Mouse (Mus musculus): ENCODE results near the gene Ccer2. TPM values are rescaled to one million over a fixed set of nuclear protein-coding genes. Genes with fewer than 3 reads are reported as not detected.

Ccer2 gene
- polyA plus RNA-seq, 1 experiment = not detected

DNA sequence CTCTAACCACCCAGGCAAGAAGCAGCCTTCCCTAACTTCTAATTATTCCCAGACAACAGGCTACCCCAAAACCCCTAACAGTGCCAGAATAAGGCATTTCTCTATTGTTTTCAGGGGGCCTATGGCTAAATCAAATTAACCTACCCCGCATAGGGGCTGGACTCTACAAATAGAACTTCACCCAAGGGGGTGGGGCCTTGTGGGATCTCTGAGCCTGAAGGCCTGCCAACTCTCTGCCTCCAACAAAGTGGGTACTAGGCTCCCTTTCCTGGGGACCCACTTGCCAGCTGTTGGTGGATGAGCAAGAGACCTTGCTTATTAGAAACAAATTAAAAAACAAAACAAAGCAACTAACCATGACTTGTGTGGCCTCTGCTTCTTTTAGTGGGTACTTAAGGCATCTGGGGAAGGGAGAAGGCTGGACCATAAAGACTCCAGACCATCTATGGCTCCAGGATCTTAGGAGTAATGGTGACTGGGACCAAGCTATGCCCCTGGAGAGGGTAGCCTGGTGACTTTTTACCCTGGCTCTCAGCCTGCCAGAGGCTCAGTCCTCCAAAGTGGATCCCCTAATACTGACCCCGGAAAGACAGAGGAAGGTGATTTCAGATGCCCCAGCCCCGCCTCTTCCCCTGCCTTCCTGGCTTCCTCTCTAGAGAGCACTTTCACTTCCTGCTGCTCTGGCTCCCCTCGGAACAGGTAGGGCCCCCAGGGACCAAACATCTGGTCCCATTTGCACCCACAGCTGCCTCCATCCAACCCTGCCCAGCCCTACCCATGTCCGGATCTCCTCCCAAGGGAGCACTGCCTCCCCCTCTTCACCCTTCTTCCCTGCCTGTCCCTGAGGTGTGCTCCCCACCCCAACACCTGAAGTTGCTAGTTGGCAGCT, 32.6 kb downstream of the Ccer2 start, which contains the start of gene Rinl:
Gene Rinl, plus strand, starts transcription at position 663 of the 889 bp plus-strand sequence.
- DNase-seq (ENCODE audit: low read depth, low spot score) = no peak
- WGBS = 42% methylated on average over 5 of the region's 5 CpGs

DNA sequence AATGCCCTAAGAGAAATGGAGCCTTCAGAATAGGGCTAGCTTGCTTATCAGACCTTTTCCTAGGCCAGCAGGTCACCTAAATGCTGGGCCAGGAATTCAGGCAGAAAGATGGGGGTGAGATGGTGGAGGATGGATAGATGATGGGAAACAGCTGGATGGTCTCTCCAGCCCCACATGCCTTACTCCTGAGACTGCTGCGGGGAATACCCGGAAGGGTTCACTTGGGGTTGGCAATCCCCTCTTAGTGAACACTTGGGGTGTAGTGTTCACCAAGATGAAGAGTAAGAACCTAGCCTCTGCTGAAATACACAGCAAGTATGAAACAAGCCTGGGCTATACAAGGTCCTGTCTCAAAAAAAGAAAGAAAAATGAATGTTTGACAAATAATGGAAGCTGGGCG, 33.3 kb downstream of the Ccer2 start:
- WGBS = 67% methylated on average over 3 of the region's 3 CpGs
- no peak for DNase-seq (ENCODE audit: low read depth, low spot score)

DNA sequence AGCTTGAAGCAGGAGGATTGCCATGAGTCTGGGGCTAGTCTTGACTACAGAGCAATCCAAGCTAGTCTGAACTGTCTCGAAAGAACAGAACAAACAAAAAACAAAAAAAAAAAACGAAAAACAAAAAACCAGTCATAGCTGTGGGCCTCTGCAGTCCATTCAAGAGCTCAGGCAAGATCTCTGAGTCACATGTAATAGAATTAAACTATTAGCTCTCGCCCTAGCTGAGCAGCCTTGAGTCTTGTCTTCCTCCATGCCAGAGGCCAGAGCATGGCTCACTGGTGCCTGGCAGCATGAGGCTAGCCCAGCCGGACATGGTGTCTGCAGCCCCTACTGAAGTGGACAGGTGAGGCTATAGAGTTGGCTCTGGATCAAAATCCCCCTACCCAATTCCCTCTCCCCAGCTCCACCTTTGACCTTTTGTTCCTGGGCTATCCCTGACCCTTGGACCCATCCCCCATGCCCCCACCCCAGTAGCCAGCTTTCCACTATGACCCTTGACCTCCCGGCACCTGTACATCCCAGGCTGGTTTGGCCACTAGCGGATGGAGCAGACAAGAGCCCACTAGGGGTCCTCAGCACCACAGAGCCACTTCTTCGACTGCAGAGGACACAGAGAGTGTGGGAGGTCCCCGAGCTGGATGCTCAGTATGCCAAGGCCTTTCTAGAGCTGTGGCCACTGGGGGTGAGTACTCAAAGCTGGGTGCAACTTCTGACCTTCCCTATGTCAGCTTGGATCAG, 34.3 kb downstream of the Ccer2 start:
- no peak for DNase-seq (ENCODE audit: low read depth, low spot score)
- 59% methylated on average over 8 of the region's 8 CpGs for WGBS

DNA sequence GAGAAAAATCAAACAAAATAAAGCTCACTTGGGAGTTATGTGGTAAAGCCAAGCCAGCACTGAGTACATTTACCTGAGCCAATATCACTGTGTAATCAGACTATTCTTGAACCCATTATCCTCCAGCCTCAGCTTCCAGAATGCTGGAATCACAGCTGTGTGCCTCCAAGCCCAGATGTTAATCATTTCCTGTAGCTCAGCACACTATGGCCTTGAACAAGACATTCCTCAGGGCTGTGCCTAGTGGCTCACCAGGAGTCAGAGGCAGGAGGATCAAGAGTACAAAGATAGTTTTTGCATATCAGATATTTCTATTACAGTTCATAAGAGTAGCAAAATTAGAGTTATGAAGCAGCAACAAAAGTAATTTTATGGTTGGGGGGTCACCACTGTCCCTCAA, 35.7 kb downstream of the Ccer2 start:
- DNase-seq (ENCODE audit: low read depth, low spot score) = no peak

DNA sequence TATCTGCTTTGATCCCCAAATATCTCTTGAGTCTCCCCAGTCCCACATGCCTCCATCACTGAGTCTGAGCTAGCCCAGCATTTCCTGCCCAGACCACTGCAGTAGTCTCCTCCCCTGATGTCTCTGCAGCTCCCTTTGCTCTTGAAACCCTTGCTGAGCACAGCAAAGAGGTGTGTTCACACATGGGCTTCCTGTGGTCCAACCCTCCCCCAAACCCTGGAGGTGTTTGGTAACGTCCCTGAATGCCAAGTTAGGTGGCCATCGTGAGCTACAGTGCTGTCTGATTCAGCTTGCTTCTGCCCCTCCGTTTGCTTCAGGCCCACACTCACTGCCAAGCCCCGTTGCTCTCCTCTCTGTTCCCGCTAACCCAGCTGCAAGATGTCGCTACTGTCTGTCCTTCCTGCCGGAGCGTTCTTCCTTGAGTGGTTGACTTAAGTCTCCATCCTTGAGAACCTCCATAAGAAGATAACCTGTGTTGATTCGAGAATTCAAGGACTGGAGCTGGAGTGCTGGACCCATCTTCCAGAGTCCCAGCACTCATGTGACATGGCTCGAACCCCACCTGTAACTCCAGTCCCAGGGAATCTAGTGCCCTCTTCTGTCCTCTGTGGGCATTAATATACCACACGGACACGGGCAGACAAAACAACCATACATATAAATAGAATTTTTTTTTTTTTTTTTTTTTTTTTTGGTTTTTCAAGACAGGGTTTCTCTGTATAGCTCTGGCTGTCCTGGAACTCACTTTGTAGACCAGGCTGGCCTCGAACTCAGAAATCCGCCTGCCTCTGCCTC, 36.6 kb downstream of the Ccer2 start:
- 74% methylated on average over 14 of the region's 14 CpGs for WGBS
- DNase-seq (ENCODE audit: low read depth, low spot score) = no peak

DNA sequence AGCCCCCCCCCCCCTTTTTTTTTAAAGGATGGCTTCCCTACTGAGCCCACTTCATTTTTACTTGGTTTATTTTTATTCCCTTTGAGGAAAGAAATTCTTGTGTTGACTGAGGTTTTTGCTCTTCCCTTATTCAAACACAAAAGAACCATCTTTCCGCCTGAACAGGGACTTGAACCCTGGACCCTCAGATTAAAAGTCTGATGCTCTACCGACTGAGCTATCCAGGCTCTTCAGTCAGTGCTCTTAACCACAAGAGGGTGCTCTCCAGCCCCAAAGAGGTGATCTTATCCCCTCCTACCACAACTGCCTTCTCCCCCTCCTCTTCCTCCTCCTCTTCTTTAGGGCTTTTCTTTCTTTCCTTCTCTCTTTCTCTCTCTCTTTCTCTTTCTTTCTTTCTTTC, 37.9 kb downstream of the Ccer2 start:
- no peak for DNase-seq (ENCODE audit: low read depth, low spot score)
- 30% methylated on average over 2 of the region's 2 CpGs for WGBS

DNA sequence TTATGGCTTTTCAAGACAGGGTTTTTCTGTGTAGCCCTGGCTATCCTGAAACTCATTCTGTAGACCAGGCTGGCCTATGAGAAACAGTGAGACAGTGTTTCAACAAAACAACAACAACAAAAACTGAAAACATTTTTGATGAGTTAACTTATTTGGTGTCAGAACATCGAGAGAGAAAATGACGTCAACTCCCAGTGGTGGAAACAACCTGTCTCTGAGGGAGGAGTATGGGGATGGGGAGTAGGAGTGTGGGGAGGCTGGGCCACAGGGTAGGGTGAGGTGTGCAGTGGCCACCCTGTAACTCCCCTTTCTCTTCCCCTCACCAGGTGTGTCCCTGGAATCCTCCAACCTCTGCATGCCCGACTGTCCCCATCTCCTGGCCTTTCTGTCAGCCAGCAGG, 38.5 kb downstream of the Ccer2 start:
- WGBS = 73% methylated on average over 3 of the region's 3 CpGs
- DNase-seq (ENCODE audit: low read depth, low spot score) = no peak

DNA sequence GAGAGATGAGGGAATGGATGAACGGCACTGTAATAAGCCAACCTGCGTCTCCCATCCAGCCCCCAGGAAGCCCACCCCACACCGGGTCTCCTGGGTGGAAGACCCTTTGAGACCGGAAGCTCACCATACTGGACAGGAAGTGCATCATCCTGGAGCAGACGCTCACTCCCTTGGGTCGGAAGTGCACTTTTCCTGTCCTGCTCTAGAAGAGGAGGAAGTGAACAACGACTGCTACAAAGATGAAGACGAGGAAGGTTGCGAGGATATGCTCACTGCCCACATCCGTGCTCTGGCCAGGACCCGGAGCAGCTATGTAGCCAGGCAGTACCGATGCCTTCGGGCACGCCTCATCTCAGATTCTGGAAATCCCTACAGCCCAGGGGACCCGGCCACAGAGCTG, 39.9 kb downstream of the Ccer2 start:
- WGBS = 66% methylated on average over 15 of the region's 15 CpGs
- no peak for DNase-seq (ENCODE audit: low read depth, low spot score)

DNA sequence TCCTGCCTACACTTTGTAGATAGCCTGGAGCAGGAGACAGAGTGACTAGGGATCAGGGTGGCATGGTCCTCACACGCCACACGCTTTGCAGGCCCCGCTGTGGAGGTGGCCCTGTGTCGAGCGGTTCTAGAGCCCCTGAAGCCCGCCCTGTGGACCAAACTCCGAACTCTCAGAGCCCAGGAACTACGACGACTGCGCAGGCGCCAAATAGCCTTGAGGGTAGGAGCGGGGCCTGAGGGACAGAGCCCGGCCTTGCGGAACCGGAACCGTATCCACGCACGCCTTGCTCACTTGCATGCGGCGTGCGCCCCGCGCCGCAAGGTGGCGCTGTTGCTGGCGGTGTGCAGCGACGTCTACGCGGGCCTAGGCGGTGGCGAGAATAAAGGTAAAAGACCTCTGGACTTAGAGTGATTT, 40.6 kb downstream of the Ccer2 start:
- DNase-seq (ENCODE audit: low read depth, low spot score) = peak; percentile 58

DNA sequence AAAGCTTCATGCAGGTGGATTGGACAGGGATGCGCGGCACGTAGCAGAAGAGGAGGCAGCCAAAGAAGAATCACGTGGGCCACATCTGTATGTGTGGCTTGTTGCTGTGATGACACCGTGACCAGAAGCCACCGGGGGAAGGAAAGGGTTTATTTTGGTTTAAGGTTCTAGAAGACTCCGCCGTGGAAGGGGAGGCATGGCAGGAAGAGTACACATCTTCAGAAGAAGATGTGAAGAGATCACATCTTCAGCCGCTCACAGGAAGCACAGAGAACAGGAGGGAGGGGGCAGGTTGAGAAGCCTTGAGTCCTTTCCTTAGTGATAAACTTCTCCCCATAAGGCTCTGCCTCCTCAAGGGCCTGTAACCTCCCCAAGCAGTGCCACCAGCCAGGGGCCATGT, 44.0 kb downstream of the Ccer2 start:
- 91% methylated on average over 9 of the region's 9 CpGs for WGBS

More for the DNA sequence above, 40.6 kb downstream of the Ccer2 start:
- WGBS = 11% methylated on average over 32 of the region's 32 CpGs

DNA sequence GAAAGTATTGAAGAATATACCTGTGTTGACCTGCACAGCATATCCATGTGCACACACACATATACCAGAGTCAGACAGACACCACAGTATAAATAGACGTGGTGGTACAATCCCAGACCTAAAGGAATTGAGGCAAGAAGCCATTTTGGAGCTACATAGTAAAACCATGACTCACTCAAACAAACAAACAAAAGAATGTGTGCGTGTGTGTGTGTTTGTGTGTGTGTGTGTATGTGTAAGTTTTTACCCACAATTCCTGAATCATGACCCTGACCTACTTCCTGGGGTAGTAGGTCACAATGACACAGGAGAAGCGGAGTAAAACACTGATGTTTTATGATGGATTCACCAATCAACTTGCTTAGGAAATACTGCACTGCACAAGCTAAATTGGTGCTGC, 45.5 kb downstream of the Ccer2 start:
- DNase-seq (ENCODE audit: low read depth, low spot score) = no peak
- WGBS = 12% methylated on average over 3 of the region's 3 CpGs

More for the DNA sequence above, 44.0 kb downstream of the Ccer2 start:
- DNase-seq (ENCODE audit: low read depth, low spot score) = no peak

DNA sequence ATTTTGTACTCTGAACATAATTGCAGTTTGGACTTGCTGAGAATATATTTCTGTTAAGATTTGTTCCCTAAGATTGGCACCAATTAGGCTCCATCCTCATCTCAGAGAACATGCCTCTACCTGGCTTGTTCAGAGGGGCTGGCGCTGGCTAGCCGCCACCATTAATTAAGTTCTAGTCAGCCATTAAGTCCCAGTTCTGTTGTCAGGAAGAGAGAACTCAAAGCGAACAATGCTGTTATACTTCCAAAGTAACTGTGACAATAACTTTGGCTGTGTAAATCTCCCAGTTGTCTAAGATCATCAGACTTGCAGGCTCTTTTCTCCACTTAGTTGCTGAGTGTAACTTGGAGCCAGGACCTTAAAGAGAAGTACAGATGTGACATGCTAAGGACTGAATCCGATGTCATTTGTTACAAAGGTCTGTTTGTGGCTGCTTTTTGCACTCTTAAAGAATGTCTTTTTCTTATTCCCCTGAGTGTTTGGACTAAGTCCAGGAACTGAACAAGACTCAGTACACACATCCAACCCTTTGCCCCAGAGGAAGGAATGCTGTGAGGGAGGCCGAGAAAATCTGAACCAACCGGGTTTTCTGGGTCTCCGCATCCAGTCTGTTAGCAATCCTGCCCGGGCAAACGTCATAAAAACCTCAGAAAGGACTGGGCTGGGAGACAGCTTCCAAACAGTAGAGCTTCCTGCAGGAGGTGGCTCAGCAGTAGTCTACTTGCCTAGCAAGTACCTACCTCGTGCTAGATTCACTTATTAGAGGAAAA, 46.1 kb downstream of the Ccer2 start:
- DNase-seq (ENCODE audit: low read depth, low spot score) = no peak
- 8% methylated on average over 10 of the region's 10 CpGs for WGBS

DNA sequence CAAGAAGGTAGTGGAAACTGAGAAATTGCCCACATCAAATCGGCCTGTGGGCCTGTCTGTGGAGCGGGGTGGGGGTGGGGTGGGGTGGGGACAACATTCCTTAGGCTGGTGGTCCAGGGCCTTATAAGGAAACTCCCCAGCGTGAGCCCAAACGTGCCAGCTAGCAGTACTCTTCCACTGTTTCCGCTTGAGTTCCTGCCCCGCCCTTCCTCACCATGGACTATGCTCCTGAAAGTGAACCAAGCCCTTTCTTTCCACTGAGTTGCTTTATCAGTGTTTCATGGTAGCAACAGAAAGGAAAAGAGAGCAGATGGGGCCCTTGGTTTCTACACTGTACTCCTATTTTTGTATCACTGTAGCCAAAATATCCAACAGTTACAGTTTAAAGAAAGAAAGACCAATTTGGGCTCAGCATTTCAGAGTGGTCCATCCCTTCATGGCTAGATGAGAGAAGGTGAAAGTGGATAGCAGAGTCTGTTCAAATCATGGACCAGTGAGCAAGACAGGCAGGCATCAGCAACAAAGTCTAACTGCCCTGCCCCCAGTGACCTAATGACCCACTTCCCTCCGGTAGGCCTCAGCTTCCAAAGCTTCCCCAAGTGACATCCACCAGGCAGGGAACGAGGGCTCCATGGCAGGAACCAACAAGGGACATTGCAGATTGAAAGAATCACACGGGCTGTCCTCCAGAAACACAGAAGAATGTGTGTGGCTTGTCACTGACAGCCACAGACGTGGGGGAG, 47.0 kb downstream of the Ccer2 start:
- WGBS = 9% methylated on average over 10 of the region's 10 CpGs
- no peak for DNase-seq (ENCODE audit: low read depth, low spot score)

DNA sequence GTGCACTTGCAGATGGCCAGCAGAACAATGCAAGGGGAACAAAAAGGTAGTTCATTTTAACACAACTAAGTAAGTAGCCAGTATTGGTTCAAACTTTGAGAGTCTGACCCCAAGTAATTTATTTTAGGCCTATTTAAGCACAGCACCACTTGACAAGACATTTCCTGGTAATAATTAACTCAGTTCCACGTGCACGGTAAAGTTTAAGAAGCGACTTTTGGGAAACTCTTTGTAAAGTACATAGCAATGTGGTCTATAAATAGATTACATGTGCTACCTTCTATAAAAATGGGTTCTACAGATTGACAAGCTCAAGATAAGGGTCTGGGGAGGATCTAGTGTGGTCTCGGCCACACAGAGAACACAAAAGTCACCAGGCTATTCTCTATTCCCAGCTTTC, 47.8 kb downstream of the Ccer2 start:
- 24% methylated on average over 4 of the region's 4 CpGs for WGBS
- DNase-seq (ENCODE audit: low read depth, low spot score) = no peak

DNA sequence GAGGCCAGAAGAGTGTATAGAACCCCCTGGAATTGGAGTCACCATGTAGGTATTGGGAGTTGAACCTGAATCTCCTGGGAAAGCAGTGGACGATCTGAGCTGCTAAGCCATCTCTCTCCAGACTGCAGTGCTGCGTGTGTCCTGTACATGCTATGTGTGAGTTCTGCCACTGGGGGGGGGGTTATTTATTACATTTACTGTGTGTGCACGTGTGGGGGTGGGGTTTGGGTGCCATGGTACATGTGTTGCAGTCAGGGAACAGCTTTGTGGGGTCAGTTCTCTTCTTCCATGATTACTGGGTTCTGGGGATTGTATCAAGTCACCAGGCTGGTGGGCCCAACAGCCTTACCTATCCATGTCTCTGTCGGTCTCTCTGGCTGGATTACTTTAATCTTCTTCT, 50.9 kb downstream of the Ccer2 start:
- WGBS = 53% methylated on average over 4 of the region's 4 CpGs
- DNase-seq (ENCODE audit: low read depth, low spot score) = no peak

DNA sequence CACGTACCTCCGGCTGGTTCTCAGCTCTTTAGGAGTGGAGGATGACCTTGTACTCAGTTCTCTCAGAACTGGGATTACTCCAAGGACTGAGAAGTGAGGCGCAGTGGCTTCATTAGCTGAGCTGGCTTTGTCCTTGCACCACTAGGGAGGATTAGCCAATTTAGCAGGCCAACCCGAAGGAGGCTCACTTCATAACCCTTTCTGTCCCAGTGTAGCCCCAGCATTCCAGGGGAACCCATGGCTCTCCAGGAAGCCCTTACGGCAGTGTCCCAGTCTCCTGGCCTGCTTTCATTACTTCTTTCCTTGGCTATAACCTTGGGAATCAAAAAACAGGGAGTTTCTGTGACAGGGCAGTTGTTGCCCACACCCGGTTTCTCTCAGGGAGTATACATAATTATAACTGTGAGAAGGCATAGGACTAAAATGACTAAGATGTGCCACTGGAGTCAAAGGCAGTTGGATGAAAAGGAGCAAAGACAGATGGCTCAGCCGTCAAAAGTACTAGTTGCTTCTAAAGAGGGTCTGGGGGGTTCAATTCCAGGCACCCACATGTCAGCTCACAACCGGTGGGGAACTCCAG, 51.8 kb downstream of the Ccer2 start:
- WGBS = 21% methylated on average over 8 of the region's 8 CpGs
- no peak for DNase-seq (ENCODE audit: low read depth, low spot score)

DNA sequence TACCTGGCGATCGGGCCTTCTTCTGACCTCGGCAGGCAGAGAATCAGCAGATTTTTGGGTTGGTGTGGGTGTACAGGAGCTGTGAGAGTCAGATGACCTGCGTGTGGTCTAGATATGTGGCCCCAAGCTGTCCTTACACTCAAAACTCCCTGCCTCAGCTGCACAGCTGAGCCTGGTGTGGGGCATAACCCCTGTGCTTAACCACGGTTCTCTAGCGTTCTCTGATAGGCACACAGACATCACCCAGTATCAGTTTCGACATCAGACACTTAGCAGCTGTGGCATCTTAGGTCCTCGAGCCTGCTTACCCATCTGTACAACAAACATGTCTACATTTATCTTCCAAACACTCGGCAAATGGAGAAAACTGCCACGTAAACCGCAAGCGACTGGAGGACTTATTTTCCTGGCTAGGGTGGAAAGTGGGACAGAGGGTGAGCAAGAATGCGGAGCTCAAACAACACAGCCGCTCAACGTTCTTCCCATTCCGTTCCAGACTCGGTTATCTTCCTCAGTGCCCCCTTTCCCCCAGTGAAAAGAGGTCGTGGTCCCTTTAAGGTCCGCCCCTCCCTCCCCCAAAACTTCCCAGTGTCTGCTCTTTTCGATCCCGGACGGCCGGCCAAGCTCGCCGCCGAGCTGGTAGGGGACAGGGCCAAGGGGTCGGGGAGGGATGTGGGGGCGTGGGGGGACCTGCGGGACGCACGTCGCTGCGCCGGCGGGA, 52.4 kb downstream of the Ccer2 start, which contains the start of gene Hnrnpl:
Gene Hnrnpl, plus strand, starts transcription at position 321 of the 721 bp plus-strand sequence.
- WGBS = 4% methylated on average over 35 of the region's 35 CpGs
- DNase-seq (ENCODE audit: low read depth, low spot score) = no peak
